Mouse (Mus musculus) A20 (cell line): ENCODE measurements around the gene Mpi.
A peak's percentile ranks its signal among the peaks of the same experiment; 100 is the strongest.

Source experiments
- DNase-seq: peaks from one replicate; pipeline ENCODE4 v3.0.0-alpha.2; 2011; ENCODE audit warnings: low read depth, low spot score

Gene Mpi

DNA sequence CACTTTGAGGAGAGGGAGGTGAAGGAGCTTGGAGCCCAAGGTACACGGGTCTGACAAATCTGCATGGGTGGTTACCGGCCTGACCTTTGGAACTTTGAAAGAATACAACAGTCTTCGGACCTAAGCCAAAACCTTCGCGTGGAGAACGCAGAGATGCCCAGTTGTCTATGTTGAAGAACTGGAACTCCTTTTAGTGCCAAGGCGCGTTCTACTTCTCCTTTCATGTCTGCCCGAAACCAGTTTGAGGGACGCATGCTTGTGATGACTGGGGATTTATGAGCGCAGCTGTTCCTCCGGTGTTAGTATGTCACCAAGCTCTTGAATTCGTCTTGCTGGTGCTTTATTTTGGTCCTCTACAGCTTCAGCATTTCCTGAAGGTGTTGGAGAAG is 9.1 kb upstream of the Mpi start:
- DNase-seq: peak; percentile 90

DNA sequence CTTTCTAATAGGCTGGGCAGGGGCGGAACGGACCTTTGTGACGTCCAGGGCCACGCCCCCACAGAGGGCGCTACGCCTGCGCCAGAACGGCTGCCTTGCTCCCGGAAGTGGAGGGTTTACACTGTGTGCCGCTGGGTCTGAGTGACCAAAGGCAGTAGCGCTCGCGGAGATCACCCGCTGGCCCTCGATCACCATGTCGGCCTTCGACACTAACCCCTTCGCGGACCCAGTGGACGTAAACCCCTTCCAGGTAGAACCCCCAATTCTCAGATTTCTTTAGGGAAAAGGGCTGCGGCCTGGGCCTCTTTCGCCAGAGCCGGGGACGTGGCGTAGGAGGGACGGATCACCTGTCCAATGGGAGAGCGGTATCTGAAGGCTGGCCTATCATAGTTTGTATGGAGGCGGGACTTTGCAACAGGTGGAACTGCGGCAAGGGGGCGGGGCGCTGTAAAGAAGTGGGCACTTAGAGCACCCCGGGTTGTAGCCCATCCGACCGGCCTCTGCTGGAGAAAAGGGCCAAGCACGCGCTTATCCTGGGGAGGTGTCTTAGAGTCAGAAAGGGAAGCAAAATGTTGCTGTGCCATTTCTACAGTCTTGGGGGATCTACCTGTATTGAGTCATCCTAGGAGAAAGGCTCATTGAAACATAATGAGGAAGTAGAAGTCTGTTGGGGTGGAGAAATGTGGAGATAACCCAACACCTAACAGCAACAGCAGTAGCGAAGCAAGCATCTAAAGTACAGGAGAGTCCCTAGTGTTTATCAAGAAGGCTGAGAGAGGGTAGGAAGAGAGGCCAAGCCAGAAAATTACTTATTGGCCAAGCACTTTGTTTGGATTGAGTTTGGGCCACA is 8.5 kb upstream of the Mpi start, which contains the start of gene Scamp2:
Gene Scamp2, plus strand, starts transcription at position 83 of the 850 bp plus-strand sequence.
- peak; percentile 99 for DNase-seq

DNA sequence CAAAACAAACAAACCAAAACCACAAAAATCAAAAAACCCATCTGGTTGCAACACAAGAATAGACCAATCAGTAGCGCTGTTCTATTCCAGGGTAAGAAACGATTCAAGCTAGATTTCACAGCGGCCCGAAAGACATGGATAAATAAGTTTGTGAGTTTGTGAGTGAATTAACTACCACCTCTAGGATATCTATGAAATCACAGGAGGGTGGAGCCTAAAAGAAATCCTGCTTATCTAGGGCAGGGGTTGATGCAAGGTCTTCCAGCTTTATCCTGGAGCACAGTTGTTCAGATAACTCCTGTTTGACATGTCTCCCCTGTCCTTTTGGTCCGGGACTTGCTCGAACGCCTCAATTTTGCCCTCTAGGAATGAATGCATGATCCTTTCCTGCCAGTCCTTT is 7.7 kb upstream of the Mpi start:
- no peak for DNase-seq

DNA sequence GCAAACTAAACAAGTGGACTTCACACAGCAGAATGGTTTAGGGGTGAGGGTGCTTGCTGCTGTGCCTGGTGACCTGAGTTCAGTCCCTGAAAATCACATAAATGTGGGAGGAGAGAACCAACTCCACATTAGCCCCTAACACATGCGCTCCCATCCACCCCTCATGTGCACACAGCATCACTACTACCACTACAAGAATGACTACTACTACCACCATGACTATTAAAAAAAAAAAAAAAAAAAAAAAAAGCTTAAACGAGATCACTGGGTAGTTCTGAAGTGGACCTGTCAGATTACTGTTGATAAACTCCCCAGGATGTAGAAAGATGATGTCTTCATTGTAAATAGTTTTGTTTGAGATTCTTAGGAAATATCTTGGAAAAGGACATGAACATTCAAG is 7.0 kb upstream of the Mpi start:
- no peak for DNase-seq

DNA sequence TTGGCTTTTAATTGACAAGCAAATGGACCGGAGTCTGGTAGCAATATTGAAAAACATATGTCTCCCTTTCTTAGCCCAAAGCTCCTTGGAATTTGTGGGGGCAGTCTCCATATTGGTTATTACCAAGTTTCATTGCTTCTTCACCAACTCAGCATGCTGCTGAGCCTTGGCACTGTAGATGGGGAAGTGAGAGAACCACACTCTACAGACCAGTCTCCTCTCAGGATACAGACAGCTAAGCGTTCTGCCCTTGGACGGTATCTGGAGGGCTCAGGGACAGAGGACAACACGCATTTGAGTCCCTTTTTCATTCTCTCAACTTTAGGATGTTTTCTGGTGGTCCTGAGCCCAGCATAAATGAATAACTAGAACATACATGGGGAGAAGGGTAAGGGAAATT is 6.1 kb upstream of the Mpi start:
- peak; percentile 64 for DNase-seq

DNA sequence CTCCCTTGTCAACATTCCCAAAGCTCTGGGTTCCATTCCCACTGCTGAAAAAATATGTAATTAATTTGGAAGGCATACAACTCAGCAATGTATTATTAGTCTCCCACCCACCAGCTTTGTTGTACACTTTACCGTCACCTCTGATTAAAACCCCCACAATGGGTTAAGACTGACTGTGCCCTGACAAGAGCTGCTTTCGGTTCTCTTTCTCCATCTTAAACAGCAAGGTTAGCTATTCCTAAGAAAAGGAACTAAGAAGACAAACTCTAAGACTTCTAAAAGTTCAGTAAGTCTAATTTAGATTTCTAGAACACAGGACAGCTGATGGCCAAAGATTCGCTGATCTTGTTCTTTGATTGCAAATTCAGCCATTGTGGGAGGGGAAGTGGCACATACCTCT is 4.7 kb upstream of the Mpi start:
- no peak for DNase-seq

DNA sequence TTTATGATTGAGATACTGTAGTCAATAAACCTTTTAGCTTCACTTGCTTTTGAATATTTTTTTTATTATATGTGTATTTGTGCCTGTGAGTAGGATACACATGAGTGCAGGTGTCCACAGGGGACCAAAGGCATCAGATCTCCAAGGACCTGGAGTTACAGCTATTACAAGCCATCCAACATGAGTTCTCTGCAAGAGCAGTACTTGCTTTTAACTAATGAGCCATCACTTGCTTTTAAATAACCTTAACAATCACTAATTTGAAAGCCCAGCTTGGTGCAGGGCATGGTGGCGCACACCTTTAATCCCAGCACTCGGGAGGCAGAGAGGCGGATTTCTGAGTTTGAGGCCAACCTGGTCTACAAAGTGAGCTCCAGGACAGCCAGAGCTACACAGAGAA is 2.2 kb upstream of the Mpi start:
- DNase-seq: no peak

DNA sequence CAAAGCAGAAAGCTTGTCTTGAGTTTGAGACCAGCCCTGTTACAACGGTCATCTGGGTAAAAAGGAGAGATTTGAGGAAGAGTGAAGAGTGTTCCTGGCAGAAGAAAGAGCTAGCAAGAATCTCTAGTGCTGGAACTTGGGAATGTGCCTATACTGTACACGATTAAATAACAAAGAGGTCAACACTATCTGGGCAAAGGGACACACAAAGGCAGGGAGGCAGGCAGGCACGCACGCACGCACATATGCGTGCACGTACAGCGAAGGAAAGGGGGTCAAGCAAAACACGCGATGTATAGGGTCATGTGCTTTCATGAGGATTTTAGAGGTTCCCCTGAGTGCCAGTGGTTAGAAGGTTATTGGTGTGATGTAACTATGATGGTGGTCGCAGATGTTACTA is 556 bp upstream of the Mpi start:
- no peak for DNase-seq

DNA sequence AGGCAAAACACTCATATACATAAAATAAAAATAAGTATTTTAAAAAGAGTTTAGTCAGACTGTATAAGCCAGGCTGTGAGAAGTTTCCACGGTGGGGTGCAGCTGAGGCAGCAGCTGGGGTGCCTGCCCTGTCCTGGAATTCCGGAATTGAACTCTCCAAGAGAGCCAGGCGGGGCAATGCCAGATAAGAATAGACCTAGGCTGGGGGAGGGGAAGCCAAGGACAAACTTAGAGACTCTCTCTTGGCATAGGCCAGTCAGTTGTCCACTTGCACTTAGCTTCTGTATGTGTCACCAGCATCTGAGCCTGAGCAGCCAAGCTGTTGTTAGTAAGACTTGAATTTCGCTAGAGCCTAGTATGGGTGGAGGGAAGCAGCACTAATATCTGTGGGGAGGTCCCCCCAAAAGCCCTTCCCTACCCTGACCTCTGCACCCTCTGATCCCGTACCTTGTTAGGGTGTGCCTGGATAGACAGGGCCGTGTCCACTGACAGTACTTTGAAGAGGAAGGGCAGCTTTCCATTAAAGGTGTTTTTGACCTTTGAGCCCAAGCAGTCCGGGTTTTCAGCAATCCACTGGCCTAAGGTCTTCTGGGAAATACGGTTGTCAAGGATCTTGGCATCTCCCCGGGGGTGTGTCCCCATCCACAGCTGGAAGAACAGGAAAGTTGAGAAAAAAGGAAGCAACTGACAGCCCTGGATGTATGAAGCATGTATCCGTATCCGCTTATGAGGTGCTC is 2.3 kb downstream of the Mpi start:
- DNase-seq: no peak

DNA sequence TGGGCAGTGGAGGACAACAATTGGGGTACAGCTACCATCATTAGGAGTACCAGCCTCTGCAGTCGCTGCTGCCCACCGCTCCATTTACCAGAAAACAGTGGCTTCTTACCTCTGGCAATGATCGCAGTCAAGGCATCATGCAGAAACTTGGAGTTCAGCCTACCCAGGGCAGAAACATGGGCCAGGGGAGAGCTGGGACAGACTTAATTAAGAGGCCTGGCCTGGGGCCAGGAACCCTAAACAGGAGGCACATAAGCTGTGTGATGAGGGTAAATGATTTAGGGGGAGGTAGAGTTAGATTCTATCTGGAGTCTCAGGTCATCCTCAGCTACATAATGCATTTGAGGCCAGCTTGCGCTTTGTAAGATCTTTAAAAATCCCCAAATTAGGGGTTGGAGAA is 3.4 kb downstream of the Mpi start:
- no peak for DNase-seq

DNA sequence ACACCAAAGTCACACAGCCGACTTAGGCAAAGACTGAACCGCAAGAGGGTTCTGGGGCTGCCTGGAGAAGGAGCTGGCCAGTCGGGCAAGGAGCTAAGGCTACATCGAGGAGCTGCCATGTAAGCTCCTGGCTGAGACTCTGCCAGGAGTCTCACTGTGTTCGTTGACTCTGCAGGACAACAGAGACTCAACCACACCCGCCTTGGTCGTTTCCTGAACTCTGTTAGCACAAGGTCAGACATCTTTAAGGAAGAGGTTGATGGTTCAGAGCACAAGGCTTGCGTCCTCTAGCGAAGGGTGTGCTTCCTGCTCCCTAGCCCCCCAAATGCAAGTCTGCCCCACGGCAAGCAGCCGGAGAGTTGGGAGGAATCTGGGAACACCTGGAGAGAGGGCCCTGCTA is 4.7 kb downstream of the Mpi start:
- DNase-seq: no peak

DNA sequence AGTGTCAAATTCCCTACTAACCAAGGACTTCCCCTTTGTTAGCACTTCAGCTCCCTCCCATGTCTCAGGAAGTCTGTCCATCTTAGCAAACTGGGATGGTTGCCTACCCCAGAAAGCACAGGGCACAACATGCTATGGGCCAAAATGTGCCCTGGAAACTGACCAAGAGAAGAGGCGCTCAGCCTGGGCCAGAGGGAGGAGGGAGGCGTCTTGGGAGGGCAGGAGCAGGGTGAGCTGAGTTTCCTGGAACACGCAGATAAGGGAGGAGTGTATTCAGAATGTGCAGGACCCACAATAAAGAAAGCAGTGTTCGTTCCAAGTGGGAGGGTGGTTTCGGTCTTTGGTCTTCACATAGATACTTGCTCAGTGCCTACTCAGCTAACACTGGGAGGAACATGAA is 5.3 kb downstream of the Mpi start:
- no peak for DNase-seq

DNA sequence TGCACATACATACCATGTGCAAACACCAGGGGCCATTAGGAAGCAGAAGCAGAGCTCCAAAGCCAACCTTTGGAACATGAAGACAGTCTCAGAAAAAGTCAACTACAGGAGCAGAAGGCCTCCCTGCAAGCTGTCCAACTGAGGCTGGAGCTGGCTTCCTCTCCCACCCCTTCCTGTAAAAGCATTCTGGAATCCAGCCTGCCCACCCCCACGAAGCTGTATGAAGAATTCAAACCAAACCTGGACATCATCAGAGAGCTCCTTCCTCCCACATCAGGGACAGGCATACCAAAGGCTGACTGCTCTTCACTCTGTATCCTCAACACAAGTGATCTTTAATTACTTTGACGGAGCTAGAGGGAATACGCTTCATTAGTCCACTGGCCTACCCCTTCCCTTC is 8.6 kb downstream of the Mpi start:
- DNase-seq: no peak

DNA sequence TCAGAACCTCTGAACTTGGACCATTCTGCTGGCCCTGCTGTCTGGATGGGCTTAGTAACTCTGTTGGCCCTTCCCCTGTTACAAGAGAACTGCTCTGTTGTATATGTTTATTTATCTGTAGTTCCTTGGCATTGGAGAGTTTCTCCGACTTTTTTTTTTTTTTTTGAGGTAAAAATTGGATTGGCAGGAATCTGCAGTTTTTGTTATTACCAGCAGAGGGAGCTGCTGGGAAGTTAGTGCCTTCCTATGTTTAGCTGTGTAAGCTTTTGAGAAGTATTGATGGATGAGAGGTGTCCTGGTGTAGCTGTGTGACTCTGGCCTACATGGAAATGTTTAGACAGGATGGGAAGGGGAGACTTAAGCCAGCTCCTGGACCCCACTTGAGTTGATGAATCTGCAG is 11.3 kb downstream of the Mpi start:
- peak; percentile 64 for DNase-seq

DNA sequence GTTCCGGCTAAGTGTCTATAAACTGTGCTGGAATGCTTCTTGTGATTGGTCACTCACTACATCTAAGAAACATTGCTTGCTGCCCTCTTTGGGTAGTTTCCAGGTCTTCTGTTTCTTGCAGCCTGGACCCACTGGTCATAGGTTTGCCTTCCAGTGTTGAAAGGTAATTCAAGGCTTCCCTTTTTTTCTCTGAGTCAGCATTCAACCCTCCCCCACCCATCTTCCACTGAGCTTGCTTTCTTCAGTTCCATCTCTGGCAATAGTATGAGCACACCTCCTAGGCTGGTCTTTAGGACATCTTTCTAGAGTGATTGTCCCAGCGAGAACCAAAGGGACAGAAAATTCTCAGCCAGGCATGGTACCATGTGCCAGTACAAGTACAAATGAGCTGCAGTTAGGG is 13.0 kb downstream of the Mpi start:
- DNase-seq: no peak

DNA sequence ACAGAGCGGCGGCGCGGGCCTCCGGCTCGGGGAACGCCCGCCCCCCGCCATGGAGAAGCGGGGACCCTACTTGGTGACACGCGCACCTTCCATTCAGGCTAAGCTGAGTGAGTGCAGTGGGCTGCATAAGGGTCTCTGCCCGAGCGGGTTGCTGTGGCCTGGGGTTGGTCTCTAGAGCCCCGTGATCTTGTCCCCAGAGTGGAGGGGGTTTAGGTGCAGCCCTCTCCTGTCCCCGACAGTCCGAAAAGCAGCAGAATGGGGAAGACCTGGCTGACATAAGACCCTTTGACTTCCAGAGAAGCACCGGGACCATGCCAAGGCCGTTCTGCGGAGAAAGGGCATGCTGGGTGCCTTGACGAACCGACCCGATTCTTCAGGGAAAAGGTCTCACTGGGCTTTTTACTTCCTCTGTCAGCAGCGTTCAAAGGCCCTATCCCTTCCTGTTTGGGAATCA is 14.8 kb downstream of the Mpi start:
- DNase-seq: no peak

DNA sequence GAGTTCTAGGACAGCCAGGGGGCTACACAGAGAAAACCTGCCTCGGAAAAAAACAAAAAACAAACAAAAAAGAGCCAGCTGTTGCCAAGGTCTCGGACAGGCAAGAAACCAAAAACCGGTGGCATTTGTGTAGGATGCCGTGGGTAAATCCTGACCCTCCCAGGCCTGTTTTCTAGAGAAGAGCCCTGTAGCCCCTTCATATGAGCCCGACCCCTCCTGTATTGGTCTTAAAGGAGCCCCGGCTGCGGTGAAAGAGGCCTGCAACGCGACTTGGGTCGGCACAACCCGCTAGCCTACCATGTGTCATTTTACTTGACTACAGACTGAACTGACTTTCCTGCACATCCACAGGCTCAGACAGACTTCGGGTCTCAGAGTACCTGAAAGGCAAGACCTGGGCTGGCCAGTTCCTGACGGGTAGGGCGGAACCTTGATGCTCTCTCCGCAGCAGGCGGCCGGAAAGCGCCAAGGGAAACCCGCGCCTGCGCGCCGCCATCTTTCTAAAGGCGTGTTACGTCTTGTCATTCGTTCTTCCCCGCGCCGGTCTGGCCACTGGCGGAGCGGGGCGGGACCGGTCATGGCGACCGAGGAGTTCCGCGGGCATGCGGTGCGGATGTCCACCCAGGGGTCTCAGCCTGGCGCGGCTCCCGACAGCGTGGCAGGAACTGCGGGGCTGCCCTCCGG is 15.4 kb downstream of the Mpi start, which contains the start of gene Fam219b:
Gene Fam219b, plus strand, starts transcription at position 485 of the 684 bp plus-strand sequence.
- peak; percentile 92 for DNase-seq

DNA sequence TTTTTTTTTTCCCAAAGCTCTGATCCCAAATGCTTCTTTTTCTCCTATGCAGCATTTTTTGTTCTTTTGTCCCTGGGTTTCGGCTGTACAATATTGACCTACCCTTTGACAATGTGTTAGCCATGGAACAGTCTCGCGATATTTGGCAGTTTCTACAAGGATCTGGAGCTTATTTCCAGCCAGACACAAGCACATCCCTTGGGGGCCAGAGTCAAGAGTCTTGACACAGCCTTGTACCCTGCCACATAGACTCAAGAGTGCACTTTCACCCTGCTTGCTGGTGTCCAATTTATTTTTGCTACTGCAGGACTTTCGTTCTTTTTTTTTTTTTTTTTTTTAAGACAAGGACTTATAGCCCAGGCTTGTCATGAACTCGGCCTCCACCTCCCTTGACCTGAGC is 16.2 kb downstream of the Mpi start:
- no peak for DNase-seq

DNA sequence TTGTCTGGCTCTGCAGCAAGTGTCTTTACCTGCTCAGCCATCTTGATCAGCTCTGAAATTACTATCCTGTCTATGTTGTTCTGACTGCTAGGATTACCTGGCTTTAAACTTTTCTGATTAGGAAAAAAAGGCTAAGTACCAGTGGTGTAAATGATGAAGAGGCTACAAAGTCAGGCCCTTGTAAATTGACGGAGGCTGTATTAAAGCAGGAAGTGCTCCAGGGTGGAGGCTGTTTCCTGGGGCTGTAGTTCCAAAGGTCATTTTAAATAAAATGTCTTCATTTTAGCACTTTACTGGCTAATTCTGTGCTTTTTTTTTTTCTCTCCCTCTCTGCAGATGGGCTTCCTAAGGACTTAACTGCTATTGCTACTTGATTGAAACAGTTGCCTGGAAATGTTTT is 20.6 kb downstream of the Mpi start:
- no peak for DNase-seq

DNA sequence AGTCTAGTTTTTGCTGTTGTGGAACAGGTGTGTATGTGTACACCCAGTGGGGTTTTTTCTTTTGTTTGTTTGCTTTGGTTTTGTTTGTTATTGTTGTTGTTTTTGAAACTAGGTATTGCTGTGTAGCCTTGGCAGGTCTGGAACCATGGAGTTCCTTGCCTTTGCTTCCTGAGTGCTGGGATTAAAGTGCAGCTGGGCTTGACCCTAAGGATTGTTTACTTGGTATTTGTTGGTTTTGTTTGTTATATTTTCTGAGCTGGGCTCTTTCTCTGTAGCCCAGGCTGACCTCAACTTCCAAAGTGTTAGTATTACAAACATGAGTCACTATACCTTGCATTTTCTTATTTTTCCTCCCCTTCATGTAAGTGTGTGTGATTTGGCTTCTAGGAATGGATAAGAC is 26.1 kb downstream of the Mpi start:
- no peak for DNase-seq

DNA sequence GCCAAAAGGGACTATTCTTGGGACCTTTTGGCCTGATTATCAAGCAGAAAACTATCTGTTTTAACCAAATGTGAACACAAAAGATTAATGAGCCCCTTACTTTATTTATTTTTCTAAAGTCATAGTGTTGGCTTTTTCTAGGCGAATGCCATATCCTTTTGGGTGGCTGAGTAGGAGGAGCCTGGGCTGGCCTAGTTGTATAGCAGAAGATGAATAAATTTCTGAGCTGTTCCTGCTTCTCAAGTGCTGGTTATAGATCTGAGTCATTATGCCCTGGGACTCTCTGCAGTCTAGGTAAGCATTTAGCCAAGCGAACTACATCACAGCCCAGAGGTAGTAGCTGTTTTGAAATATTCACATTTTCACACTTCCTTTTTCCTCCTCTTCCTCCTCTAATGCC is 27.0 kb downstream of the Mpi start:
- DNase-seq: no peak

DNA sequence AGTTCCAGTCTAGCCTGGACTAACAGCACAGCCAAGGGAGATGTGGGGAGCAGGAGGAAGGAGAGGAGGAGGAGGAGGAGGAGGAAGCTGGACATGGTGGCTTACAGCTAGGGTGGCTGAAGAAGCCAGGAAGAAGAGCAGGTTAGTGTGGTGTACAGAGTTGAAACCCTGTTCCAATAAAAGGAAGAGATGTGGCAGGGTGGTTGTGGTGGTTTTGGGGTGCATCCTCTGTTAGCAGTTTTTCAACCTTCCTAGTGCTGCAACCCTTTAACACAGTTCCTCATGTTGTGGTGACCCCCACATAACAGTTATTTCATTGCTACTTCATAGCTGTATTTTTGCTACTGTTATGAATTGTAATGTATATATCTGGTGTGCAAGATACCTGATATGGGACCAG is 28.1 kb downstream of the Mpi start:
- DNase-seq: no peak
